Mouse (Mus musculus): ENCODE measurements around the gene Tex14. TPM values are rescaled to one million over a fixed set of nuclear protein-coding genes. Genes with fewer than 3 reads are reported as not detected.
"Not testable (repeated sequence)": the region's sequence is repeated elsewhere in the genome, so short reads cannot be mapped to it uniquely, and the experiment has no call there.

The Tex14 gene
- total RNA-seq, 2 experiments from 2014 or later = 0.45 to 1.4 TPM

GRCm38 (mm10) chr11:87426450-87427250, 21.8 kb downstream of the Tex14 start:
- DNase-seq = peak; percentile 74

- no peak for DNase-seq
Measured at GRCm38 (mm10) chr11:87427273-87428050, 22.6 kb downstream of the Tex14 start.

GRCm38 (mm10) chr11:87428051-87428673, 23.3 kb downstream of the Tex14 start:
- DNase-seq = no peak

- no peak for DNase-seq
Measured at GRCm38 (mm10) chr11:87429363-87429762, 24.5 kb downstream of the Tex14 start.

- no peak for DNase-seq
Measured at GRCm38 (mm10) chr11:87430374-87430773, 25.5 kb downstream of the Tex14 start.

- DNase-seq = not testable (repeated sequence)
Measured at GRCm38 (mm10) chr11:87431813-87432212, 26.9 kb downstream of the Tex14 start.

- no peak for DNase-seq
Measured at GRCm38 (mm10) chr11:87432447-87432846, 27.6 kb downstream of the Tex14 start.

GRCm38 (mm10) chr11:87432933-87433669, 28.2 kb downstream of the Tex14 start:
- no peak for DNase-seq

GRCm38 (mm10) chr11:87435107-87435506, 30.2 kb downstream of the Tex14 start:
- DNase-seq = not testable (repeated sequence)

GRCm38 (mm10) chr11:87436326-87437232, 31.7 kb downstream of the Tex14 start:
- no peak for DNase-seq

GRCm38 (mm10) chr11:87439796-87440420, 35.0 kb downstream of the Tex14 start:
- no peak for DNase-seq

- DNase-seq = peak; percentile 61
Measured at GRCm38 (mm10) chr11:87442643-87443372, 37.9 kb downstream of the Tex14 start.

- peak; percentile 39 for DNase-seq
Measured at GRCm38 (mm10) chr11:87443373-87443883, 38.6 kb downstream of the Tex14 start.

GRCm38 (mm10) chr11:87444056-87444455, 39.2 kb downstream of the Tex14 start:
- not testable (repeated sequence) for DNase-seq

- no peak for DNase-seq
Measured at GRCm38 (mm10) chr11:87444735-87445428, 40.0 kb downstream of the Tex14 start.

- not testable (repeated sequence) for DNase-seq
Measured at GRCm38 (mm10) chr11:87445593-87445992, 40.7 kb downstream of the Tex14 start.

- no peak for DNase-seq
Measured at GRCm38 (mm10) chr11:87446159-87446558, 41.3 kb downstream of the Tex14 start.

- no peak for DNase-seq
Measured at GRCm38 (mm10) chr11:87447429-87447828, 42.6 kb downstream of the Tex14 start.

GRCm38 (mm10) chr11:87448081-87448475, 43.2 kb downstream of the Tex14 start:
- peak; percentile 82 for DNase-seq

Data from gastrocnemius, postnatal 10 days (tissue).